Mouse (Mus musculus) embryonic fibroblast, embryonic 13.5 days (primary cell): ENCODE measurements around the gene Tsacc. TPM values are rescaled to one million over a fixed set of nuclear protein-coding genes. Genes with fewer than 3 reads are reported as not detected.

Experiments used
- H3K27ac ChIP-seq: 2 replicates; pipeline ENCODE4 v1.5.1; 2012; ENCODE audit warnings: low read length, control low read depth, inconsistent platforms; ENCODE audit not compliant: insufficient read depth
- H3K4me1 ChIP-seq: 2 replicates; pipeline ENCODE4 v1.6.1; 2011; ENCODE audit warnings: low read length; ENCODE audit not compliant: control insufficient read depth, insufficient read depth
- H3K4me3 ChIP-seq: 2 replicates; pipeline ENCODE4 v1.5.1; 2011; ENCODE audit warnings: mild to moderate bottlenecking, control low read depth, low read length; ENCODE audit not compliant: insufficient read depth
- CTCF ChIP-seq: IDR thresholded peaks from 2 replicates; pipeline ENCODE4 v1.5.1; 2011; ENCODE audit warnings: mild to moderate bottlenecking, control low read depth, low read length, moderate library complexity, borderline replicate concordance; ENCODE audit not compliant: insufficient read depth
- POLR2A ChIP-seq: IDR thresholded peaks from 2 replicates; pipeline ENCODE4 v1.6.1; 2011; ENCODE audit warnings: low read depth, mild to moderate bottlenecking, control low read depth, low read length, moderate library complexity
- polyA plus RNA-seq: library from polyadenylated mRNA; stranded (reverse); fragments of >200 nt; gene quantifications from 2 replicates; pipeline ENCODE4 v1.2.4, GENCODE M21; 2011; ENCODE audit warnings: low read depth; ENCODE audit not compliant: missing spikeins, insufficient read length

The Tsacc gene
- polyA plus RNA-seq, 1 experiment = 5.5 TPM

DNA sequence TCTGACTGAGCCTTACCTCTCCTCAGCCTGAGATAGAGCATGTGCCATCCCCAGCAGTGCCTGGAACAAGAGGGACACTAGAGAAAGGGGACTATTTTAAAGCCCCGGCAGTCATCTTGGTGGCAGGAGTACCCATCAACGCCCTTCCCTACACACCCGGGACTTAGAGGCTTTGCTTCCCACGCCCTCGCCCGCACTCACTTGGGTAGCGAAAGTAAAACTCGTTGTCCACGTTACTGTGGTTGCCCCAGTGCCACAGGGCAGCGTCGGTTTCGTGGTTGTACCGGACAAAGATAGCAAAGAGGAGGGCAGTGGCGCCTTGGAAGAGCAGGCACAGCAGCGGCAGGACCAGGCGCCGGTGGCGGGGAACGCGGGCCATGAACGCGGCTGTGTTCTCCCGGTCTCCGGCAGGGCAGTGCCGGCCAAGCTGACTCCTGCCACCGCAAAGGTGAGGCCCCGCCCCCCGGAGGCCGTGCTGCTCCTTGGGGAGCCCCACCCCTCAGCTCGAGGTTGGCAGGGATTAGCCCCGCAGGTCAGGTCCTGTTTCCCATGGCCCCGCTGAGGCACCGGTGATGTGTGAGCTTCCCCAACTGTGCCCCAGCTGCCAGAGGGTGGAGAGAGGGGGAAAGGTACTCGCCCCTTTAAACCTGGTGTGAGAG, 42.4 kb downstream of the Tsacc start, which contains the start of gene Rhbg:
Gene Rhbg (minus strand): TSS at position 442 of the 659 bp plus-strand sequence.
- Histone ChIP-seq H3K4me3 (0 out of 2 replicates have a peak within 1 kb of the TSS, but pooled peaks have one; percentile 1), H3K27ac (no peak within 1 kb of the TSS), H3K4me1 (no peaks in the 10 kb centered on the region)
- no peak for TF ChIP-seq POLR2A
- no peak for TF ChIP-seq CTCF

DNA sequence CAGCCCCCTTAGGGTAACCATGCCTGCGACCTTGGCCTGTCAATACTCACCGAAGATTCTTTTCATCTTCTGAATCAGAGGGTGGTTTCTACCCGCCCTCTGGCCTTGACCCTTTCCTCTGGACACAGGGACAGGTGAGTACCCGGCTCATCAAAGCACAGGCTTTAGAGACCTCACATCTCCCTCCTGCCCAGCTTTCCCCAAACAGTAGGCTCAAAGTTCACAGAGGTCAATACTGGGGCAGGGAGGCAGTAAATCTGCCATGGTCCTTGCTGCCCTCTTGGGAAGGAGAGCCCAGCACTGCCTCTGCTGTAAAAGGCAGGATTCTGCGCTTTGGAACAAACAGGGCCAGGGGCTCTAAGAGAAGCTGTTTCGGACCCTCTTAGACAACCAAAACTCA, 44.1 kb downstream of the Tsacc start:
- no peak overlapping the region for H3K27ac ChIP-seq
- TF ChIP-seq CTCF (no peak), POLR2A (no peak)
- H3K4me1 ChIP-seq = no peaks in the 10 kb centered on the region
- no peak overlapping the region for H3K4me3 ChIP-seq

DNA sequence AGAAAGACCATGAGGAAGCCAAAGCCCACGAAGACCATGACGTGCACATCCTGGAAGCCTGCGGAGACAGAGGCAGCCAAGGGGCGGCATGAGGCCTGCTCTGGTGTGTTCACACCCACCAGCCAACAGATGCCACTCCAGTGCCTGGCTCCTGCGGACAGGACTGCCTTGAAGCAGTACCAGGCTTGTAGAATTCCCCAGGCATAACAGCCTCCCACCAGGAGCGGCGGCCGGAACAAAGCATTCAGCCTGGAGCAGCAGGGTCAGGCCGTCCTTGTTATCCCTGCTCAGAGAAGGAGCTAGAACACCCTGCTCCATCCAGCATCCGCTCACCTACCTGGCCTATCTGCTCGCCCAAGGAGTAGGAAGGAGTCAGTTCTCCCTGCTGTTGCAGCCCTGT, 48.4 kb downstream of the Tsacc start:
- TF ChIP-seq CTCF (no peak), POLR2A (no peak)
- H3K27ac ChIP-seq = no peak overlapping the region
- no peaks in the 10 kb centered on the region for H3K4me1 ChIP-seq
- no peak overlapping the region for H3K4me3 ChIP-seq

DNA sequence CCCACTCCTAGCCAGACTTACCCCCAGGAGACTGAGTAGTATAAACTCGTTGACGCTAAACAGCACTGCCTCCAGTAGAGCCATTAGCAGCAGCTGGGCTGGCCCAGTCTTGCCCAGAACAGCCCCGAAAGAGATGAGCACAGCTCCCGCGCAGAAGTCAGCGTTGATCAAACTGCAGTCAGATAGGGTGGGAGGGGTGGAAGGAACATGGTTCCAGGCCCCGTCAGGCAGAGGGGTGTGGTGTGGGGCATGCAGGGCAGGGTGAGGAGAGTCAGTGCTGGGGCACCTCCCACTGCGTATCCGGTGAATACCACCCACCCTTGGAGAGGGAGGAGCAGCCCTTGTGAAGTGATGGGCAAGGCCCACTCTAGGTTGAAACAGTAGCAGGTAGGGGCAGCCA, 49.1 kb downstream of the Tsacc start:
- TF ChIP-seq CTCF = no peak
- TF ChIP-seq POLR2A = no peak
- H3K4me1 ChIP-seq = no peaks in the 10 kb centered on the region
- no peak overlapping the region for H3K27ac ChIP-seq
- H3K4me3 ChIP-seq = no peak overlapping the region

DNA sequence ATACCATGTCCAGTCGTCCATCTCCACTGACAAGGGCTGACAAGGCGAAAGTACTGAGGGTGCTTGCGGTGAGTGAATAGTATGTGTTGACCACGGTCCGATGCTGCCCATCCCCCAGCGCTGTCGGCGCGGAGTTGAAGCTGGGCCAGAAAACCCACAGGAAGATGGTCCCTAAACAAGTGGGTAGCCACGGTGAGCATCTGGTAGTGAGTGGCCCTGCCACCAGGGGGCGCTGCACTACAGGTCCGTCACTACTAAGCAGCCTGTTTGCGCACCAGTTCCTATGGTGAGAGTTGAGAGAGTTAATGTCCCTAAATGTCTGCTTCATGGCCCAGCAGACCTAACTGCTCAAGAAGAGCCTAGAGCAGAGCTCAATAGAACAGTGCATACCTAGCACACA, 51.0 kb downstream of the Tsacc start:
- Histone ChIP-seq H3K4me1 (no peaks in the 10 kb centered on the region), H3K27ac (no peak overlapping the region), H3K4me3 (no peak overlapping the region)
- peak; percentile 98 for TF ChIP-seq CTCF
- no peak for TF ChIP-seq POLR2A

DNA sequence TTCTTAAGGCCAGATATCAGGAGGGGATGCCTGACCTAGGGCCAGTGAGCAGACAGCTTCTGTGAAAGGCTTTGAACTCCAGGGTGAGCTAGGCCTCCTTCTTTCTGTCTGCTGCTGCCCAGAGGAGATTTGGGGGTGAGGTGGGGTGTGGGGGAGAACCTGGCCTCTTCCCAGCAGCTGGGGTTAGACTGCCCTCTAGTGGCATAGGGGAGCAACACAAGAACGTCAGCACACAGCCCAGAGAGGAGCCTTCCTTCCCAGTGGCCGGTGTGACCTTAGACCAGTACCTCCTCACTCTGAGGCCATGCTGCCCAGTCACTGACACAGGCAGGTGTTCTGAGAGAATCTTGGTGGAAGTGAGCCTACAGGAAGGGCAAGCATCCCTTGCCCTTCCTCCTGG, 52.7 kb downstream of the Tsacc start:
- Histone ChIP-seq H3K27ac (no peak overlapping the region), H3K4me3 (no peak overlapping the region), H3K4me1 (no peaks in the 10 kb centered on the region)
- TF ChIP-seq POLR2A (no peak), CTCF (peak; percentile 89)

DNA sequence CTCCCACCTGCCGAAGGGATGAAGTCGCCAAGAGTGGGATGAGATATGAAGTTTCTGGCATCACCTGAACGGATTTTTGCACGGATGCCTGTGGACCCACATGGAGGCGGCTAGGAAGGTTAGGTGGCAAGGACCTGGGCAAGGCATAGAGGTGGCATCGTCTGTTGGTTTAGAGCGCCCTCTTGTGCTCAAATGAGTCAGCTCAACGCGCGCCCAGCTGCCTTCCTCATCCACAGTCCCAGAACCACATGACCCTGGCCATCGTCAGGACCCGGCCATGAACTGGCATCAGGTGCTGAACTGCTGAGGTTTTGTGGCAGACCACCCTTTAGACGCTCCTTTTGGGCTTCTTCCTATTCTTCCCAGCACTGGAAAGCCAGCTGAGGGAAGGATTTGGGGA, 54.3 kb downstream of the Tsacc start:
- Histone ChIP-seq H3K4me1 (no peaks in the 10 kb centered on the region), H3K4me3 (no peak overlapping the region), H3K27ac (no peak overlapping the region)
- TF ChIP-seq POLR2A (no peak), CTCF (peak; percentile 98)

DNA sequence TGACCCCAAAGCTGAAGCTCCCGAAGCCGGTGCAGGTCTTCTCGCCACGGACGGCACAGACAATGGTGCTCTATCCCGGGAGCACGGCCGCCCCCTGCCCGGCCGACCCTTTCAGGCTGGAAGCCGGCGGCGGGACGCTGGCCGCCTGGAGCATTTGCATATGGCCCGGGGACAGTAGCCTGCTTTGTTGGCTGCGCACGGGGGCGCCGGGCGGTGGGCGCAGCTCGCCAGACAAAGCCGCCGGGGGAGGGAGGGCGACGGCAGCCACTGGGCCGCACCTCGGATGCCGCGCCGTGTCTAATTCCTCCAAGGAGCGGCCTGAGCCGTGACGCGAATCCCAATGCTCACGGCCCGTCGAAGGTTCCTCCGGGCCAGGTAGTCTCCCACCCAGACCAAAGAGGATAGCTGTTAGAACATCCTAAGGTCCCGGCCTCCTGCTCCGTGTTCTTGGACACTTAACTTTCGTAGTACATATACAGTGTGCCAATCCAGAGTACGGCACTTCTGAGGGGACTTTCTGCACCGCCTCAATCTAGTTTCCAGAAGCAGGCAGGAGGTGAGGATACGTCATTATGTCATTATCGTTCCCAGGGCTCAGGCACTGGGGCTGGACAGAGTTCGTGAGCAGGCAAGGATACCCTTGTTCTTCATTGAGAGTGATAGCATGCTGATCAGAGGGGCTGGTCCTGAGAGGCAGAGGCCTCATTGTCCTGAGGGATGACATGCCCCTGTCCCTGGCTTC, 55.6 kb downstream of the Tsacc start:
- no peak for TF ChIP-seq POLR2A
- TF ChIP-seq CTCF = no peak
- H3K4me1 ChIP-seq = no peaks in the 10 kb centered on the region
- no peak overlapping the region for H3K4me3 ChIP-seq
- H3K27ac ChIP-seq = no peak overlapping the region

DNA sequence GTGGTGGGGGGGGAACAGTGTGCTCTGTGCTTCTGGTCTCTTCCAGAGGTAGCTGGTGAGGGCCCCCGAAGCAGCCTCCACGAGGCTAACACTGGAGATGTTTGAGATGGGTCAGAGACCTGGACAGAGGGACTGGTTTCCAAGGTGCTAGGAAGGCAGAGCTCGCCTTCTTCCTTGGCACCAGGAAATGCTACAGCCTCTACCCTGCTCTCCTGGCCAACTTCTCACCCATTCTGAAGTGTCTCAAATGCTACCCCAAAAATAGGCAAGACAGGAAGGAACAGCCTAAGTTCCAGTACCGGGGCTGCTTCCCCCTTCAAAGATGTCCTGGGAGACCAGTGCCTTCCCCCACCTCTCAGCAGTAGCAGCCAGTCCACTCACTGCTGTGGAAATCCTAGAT, 57.4 kb downstream of the Tsacc start:
- H3K4me3 ChIP-seq = no peak overlapping the region
- TF ChIP-seq CTCF (no peak), POLR2A (no peak)

DNA sequence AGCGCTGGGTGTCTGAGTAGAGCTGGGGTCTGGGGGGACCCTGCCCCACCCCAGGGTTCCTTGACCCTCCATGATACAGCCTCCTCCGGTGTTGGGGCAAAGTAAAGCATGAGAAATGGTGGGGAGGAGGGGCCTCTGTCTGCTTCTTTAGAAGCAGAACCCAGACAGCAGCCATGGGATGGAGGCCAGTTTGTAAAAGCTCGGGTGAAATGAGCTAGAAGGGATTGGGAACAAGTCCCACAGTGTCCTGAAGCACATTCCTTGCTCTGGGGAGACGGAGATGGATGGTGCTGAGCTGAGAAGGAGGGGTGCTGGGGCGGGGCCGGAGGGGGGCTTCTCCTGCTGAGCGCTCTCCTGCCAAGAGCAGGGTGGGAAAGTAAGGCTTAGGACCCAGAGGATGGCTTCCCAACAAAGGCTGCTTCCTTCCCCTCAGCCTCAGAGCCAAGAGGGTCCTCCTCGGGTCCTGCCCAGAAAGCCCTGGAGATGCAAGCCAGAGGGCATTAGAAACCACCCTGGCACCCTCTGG, 57.9 kb downstream of the Tsacc start:
- no peak overlapping the region for H3K4me3 ChIP-seq
- no peak overlapping the region for H3K27ac ChIP-seq
- TF ChIP-seq POLR2A = no peak
- TF ChIP-seq CTCF = no peak
- no peaks in the 10 kb centered on the region for H3K4me1 ChIP-seq

More for the DNA sequence above, 57.4 kb downstream of the Tsacc start:
- no peak overlapping the region for H3K27ac ChIP-seq
- no peaks in the 10 kb centered on the region for H3K4me1 ChIP-seq
